Mouse (Mus musculus) lung, embryonic 15.5 days (tissue): Measurements from ENCODE around the gene Npas3. TPM values are rescaled to one million over a fixed set of nuclear protein-coding genes. Genes with fewer than 3 reads are reported as not detected.

Source experiments
- ATAC-seq: fragments of 200-750 bp; cut with Nextera tagmentation; 2 replicates; pipeline ENCODE4 v1.8.0; 2017; ENCODE audit warnings: moderate number of reproducible peaks, borderline replicate concordance; ENCODE audit not compliant: low FRiP score, low TSS enrichment; ENCODE audit errors: extremely low read depth
- H3K27ac ChIP-seq: fragments of 300-500 bp; sonication (generic); 2 replicates; pipeline ENCODE4 v1.5.1; 2015; ENCODE audit warnings: moderate library complexity, mild to moderate bottlenecking, inconsistent platforms
- H3K27me3 ChIP-seq: fragments of 300-500 bp; sonication (generic); 2 replicates; pipeline ENCODE4 v1.6.1; 2015; ENCODE audit warnings: inconsistent platforms
- H3K36me3 ChIP-seq: fragments of 300-500 bp; sonication (generic); 2 replicates; pipeline ENCODE4 v1.6.1; 2015; ENCODE audit warnings: inconsistent platforms
- H3K4me1 ChIP-seq: fragments of 300-500 bp; sonication (generic); 2 replicates; pipeline ENCODE4 v1.6.1; 2015; ENCODE audit warnings: inconsistent platforms
- H3K4me2 ChIP-seq: fragments of 300-500 bp; sonication (generic); 2 replicates; pipeline ENCODE4 v1.6.1; 2015; ENCODE audit warnings: inconsistent platforms, mild to moderate bottlenecking, moderate library complexity
- H3K4me3 ChIP-seq: fragments of 300-500 bp; sonication (generic); 2 replicates; pipeline ENCODE4 v1.5.1; 2015; ENCODE audit warnings: mild to moderate bottlenecking, inconsistent platforms
- H3K9ac ChIP-seq: fragments of 300-500 bp; sonication (generic); 2 replicates; pipeline ENCODE4 v1.6.1; 2015; ENCODE audit warnings: inconsistent platforms
- H3K9me3 ChIP-seq: fragments of 300-500 bp; sonication (generic); 2 replicates; pipeline ENCODE4 v1.6.1; 2016; ENCODE audit warnings: inconsistent platforms
- WGBS: fragments of 180-500 bp; shearing (Covaris S2); methylation state at CpG from one replicate; pipeline ENCODE4 v1.1.7; 2015; 5-methylcytosine and 5-hydroxymethylcytosine counted together
- polyA plus RNA-seq: library from polyadenylated mRNA; unstranded; fragments of >200 nt; fragmentation: Nextera tagmentation; extraction: Ambion mirVana; gene quantifications from 2 replicates; pipeline ENCODE4 v1.2.1, GENCODE M21; 2015

Npas3 gene
- polyA plus RNA-seq, 1 experiment from 2014 or later, result 0.59 TPM

GRCm38 (mm10) chr12:53771394-53771936, 523.0 kb downstream of the Npas3 start:
- Histone ChIP-seq H3K4me1 (0 out of 2 replicates have a peak, but pooled peaks cover 3% of the 10 kb centered on the region), H3K27me3 (no peaks in the 10 kb centered on the region), H3K27ac (no peak overlapping the region), H3K4me2 (no peak overlapping the region), H3K9me3 (no peaks in the 10 kb centered on the region), H3K9ac (no peak overlapping the region), H3K36me3 (no peaks in the 10 kb centered on the region), H3K4me3 (no peak overlapping the region)
- ATAC-seq, result no peak
- WGBS, result 85% methylated on average over 14 of the region's 14 CpGs

DNA sequence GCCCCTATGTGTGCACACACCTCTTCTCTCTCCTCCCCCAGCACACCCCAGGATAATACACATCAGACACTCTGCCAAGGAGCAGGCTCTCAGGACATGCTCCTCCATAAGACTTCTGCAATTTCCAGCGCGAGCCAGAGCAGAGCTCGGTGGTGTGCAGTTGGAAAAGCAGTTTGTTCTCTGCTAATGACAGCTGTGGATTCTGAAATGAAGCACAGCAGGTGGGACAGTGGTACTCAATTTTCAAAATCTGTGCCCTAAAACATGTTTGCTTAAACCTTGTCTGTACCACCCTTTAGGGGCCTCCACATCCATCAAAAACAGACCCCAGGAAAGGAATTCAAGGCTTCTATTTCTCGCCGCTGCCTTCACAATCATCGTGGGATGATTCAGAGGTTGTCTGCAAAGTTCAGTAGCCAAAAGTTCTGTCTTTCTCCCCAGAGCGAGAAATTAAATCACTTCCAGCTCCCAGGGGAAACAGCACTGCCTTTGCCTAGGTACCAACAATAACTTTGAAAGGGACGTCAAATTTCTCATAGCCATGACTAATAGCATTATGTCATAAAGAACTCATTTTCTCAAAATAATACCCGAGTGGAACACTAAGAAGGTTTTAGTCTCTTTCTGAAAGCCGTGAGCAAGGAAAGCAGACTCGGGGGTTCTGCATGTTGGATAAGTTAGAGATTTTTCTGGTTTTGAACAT, 533.5 kb downstream of the Npas3 start:
- Histone ChIP-seq H3K4me3 (no peak overlapping the region), H3K9me3 (no peaks in the 10 kb centered on the region), H3K36me3 (no peaks in the 10 kb centered on the region), H3K9ac (no peak overlapping the region), H3K27ac (no peak overlapping the region), H3K4me1 (no peaks in the 10 kb centered on the region), H3K4me2 (no peak overlapping the region), H3K27me3 (no peaks in the 10 kb centered on the region; the same call in 1 of the 2 replicates)
- no peak for ATAC-seq
- WGBS, result 55% methylated on average over 11 of the region's 11 CpGs

- H3K4me2 ChIP-seq, result no peak overlapping the region
- no peaks in the 10 kb centered on the region for H3K4me1 ChIP-seq
- H3K36me3 ChIP-seq, result no peaks in the 10 kb centered on the region
- no peak overlapping the region for H3K9ac ChIP-seq
- no peak for ATAC-seq
- 76% methylated on average over 10 of the region's 10 CpGs for WGBS
- no peaks in the 10 kb centered on the region for H3K9me3 ChIP-seq
- no peak overlapping the region for H3K4me3 ChIP-seq
- H3K27me3 ChIP-seq, result no peaks in the 10 kb centered on the region
- no peak overlapping the region for H3K27ac ChIP-seq
Observed at GRCm38 (mm10) chr12:53789501-53789900, 541.0 kb downstream of the Npas3 start.

DNA sequence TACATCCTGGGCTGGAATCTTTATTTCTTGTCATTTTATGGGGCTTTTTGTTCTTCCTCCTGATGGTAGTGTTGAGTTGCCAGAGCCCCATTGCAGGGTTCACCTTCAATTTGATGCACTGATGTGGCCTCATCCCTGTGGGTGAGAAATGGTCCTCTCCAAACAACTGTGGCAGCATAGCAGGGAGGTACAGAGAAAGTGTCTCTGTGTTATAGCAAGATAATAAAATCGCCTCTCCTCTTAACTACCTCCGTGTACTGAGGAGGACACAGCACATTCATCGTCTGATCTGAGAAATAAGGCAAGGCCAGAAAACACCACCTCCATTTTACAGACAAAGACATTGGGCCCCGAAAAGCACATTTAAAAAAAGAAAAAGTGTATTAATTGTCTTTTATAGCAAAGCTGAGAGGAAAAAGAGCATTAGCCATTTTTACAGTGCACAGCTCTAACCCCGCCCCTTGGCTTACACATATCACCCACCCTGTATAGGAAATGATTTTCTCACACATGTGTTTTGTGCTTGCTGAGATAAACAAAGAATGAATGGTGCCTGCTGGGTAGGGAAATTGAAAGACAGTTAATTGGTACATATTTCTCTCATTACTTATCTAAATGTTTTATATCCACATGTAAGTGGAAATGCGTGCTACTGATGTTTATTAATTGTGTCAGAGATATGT, 546.4 kb downstream of the Npas3 start:
- 76% methylated on average over 6 of the region's 6 CpGs for WGBS
- no peak overlapping the region for H3K4me2 ChIP-seq
- no peak overlapping the region for H3K27ac ChIP-seq
- no peak overlapping the region for H3K4me3 ChIP-seq
- no peak for ATAC-seq
- no peak overlapping the region for H3K9ac ChIP-seq
- H3K4me1 ChIP-seq, result no peaks in the 10 kb centered on the region
- H3K36me3 ChIP-seq, result no peaks in the 10 kb centered on the region
- H3K27me3 ChIP-seq, result no peaks in the 10 kb centered on the region
- H3K9me3 ChIP-seq, result no peaks in the 10 kb centered on the region

DNA sequence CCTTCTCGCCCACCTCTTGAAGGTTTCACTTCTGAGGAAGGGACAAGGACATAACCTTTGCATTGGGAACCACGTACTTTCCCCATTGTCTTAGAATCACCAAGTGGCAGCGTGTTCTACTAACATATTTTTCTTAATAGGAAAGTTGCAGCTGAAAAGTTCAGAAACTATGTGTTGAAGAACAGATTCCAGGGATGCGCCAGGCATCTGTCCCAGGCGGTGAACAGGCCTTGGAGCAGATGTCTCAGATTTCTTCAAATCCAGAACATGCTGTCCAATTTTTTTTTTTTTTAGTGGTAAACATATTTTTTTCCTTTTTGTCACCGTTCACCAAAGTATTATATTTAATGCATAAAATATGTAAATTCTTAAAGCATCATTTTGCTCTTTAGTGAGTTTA, 553.4 kb downstream of the Npas3 start:
- no peaks in the 10 kb centered on the region for H3K9me3 ChIP-seq
- H3K27me3 ChIP-seq, result no peaks in the 10 kb centered on the region
- no peak overlapping the region for H3K4me3 ChIP-seq
- H3K27ac ChIP-seq, result no peak overlapping the region
- H3K4me1 ChIP-seq, result no peaks in the 10 kb centered on the region
- no peaks in the 10 kb centered on the region for H3K36me3 ChIP-seq
- WGBS, result 76% methylated on average over 6 of the region's 6 CpGs
- no peak overlapping the region for H3K9ac ChIP-seq
- no peak for ATAC-seq
- no peak overlapping the region for H3K4me2 ChIP-seq

GRCm38 (mm10) chr12:53802381-53802780, 553.9 kb downstream of the Npas3 start:
- WGBS, result 62% methylated on average over 7 of the region's 7 CpGs
- Histone ChIP-seq H3K9me3 (no peaks in the 10 kb centered on the region), H3K9ac (no peak overlapping the region), H3K27ac (no peak overlapping the region), H3K4me3 (no peak overlapping the region), H3K27me3 (no peaks in the 10 kb centered on the region), H3K36me3 (no peaks in the 10 kb centered on the region), H3K4me2 (no peak overlapping the region), H3K4me1 (no peaks in the 10 kb centered on the region)
- ATAC-seq, result no peak

GRCm38 (mm10) chr12:53810081-53810480, 561.6 kb downstream of the Npas3 start:
- no peak for ATAC-seq
- H3K4me1 ChIP-seq, result peaks cover 4% of the 10 kb centered on the region; the same call in 1 of the 2 replicates
- H3K36me3 ChIP-seq, result no peaks in the 10 kb centered on the region
- no peak overlapping the region for H3K4me3 ChIP-seq
- no peak overlapping the region for H3K27ac ChIP-seq
- no peak overlapping the region for H3K9ac ChIP-seq
- no peaks in the 10 kb centered on the region for H3K27me3 ChIP-seq
- no peak overlapping the region for H3K4me2 ChIP-seq
- no peaks in the 10 kb centered on the region for H3K9me3 ChIP-seq
- 81% methylated on average over 2 of the region's 2 CpGs for WGBS

DNA sequence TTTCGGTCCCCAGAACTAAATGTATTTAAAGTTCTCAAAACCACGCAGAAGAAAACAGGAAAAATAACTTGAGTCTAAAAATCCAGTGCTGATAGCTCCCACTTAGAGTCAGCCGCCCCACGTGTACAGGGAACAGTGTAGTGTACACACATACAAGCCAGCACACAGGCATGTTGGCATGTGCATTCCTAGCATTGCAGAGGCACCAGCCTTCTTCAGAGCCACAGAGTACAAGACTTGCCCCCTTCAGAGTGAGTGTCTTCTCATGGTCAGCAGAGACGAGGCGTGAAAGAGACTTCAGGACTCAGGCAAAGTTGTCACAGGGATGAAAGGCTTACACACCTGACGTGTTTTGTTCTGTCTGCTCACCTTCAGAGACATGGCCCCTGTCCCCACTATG, 565.8 kb downstream of the Npas3 start:
- H3K27me3 ChIP-seq, result no peaks in the 10 kb centered on the region

GRCm38 (mm10) chr12:53819982-53820381, 571.5 kb downstream of the Npas3 start:
- Histone ChIP-seq H3K4me2 (no peak overlapping the region), H3K4me1 (no peaks in the 10 kb centered on the region), H3K9ac (no peak overlapping the region), H3K27ac (no peak overlapping the region), H3K9me3 (no peaks in the 10 kb centered on the region), H3K4me3 (no peak overlapping the region), H3K27me3 (no peaks in the 10 kb centered on the region), H3K36me3 (no peaks in the 10 kb centered on the region)
- ATAC-seq, result no peak
- 90% methylated on average over 4 of the region's 4 CpGs for WGBS

More for the DNA sequence above, 565.8 kb downstream of the Npas3 start:
- ATAC-seq, result no peak
- Histone ChIP-seq H3K9ac (no peak overlapping the region), H3K4me3 (no peak overlapping the region), H3K36me3 (no peaks in the 10 kb centered on the region), H3K4me1 (peaks cover 4% of the 10 kb centered on the region; the same call in 1 of the 2 replicates), H3K27ac (no peak overlapping the region), H3K9me3 (no peaks in the 10 kb centered on the region), H3K4me2 (no peak overlapping the region)
- WGBS, result 80% methylated on average over 7 of the region's 7 CpGs

- Histone ChIP-seq H3K36me3 (no peaks in the 10 kb centered on the region), H3K4me2 (no peak overlapping the region), H3K4me1 (no peaks in the 10 kb centered on the region), H3K27ac (no peak overlapping the region), H3K27me3 (no peaks in the 10 kb centered on the region), H3K9ac (no peak overlapping the region), H3K9me3 (no peaks in the 10 kb centered on the region), H3K4me3 (no peak overlapping the region)
- 47% methylated on average over 4 of the region's 4 CpGs for WGBS
- no peak for ATAC-seq
Observed at GRCm38 (mm10) chr12:53822881-53823280, 574.4 kb downstream of the Npas3 start.

DNA sequence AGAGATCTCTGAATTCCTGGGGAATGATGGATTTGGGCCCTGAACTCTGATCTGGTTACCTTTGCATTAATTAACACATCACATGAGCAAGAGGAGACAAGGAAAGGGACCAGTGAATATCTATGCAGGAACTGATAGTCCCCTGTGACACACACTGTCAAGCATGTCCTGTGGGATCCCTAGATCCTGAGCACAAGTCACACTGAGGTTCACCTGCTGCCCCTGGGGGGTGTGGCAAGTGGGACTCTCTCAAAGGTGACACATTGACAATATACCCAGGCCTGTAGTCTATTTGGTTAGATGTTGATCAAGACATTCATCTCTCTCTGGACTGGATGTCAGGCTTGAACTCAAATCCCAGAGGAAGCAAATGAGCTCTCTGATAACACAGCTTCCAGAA, 576.8 kb downstream of the Npas3 start:
- Histone ChIP-seq H3K27me3 (no peaks in the 10 kb centered on the region), H3K27ac (no peak overlapping the region), H3K4me3 (no peak overlapping the region), H3K4me2 (no peak overlapping the region), H3K36me3 (no peaks in the 10 kb centered on the region), H3K4me1 (no peaks in the 10 kb centered on the region), H3K9ac (no peak overlapping the region), H3K9me3 (no peaks in the 10 kb centered on the region)
- ATAC-seq, result no peak

DNA sequence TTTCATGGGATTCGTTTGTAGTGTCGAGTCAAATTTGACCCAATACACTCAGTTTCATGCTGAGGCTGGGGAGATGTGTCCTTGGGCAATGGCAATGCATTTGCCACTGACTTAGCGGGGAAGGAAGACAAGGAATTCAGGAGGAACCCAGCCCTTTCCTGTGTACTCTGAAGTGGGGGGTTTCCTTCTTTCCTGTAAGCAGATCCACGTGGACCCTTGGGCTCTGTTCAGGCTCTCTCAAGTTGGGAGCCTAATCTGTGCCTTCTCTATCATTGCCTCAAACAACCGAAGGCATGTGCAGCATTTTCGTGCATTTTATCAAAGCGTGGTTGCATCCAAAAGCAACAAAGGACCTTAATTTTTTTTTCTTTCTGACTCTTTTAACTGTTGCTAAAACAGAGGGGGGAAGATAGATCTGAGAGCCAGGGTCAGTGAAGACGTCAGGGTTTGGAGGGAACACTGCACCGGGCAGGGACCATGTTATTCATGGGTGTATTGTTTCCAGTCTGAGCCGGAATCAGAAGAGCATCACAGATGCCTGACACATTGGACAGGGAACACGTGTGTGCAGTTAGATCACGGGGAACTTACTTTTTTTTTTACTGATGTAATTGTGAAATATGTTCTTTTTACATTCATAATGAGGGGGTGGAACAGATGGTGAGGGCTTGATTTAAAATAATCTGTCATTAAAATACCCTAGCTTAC, 577.6 kb downstream of the Npas3 start:
- H3K27me3 ChIP-seq, result no peaks in the 10 kb centered on the region
- H3K9ac ChIP-seq, result no peak overlapping the region
- no peak overlapping the region for H3K27ac ChIP-seq
- no peak for ATAC-seq
- 51% methylated on average over 12 of the region's 12 CpGs for WGBS
- H3K9me3 ChIP-seq, result no peaks in the 10 kb centered on the region
- no peaks in the 10 kb centered on the region for H3K36me3 ChIP-seq
- H3K4me1 ChIP-seq, result no peaks in the 10 kb centered on the region
- no peak overlapping the region for H3K4me2 ChIP-seq
- H3K4me3 ChIP-seq, result no peak overlapping the region
